Mouse (Mus musculus) C2C12 (cell line): ENCODE measurements around the gene Fbxo21. TPM values are rescaled to one million over a fixed set of nuclear protein-coding genes. Genes with fewer than 3 reads are reported as not detected.

Experiments used
- H3K27me3 ChIP-seq: one replicate; pipeline ENCODE4 v1.6.1; 2011; ENCODE audit not compliant: control insufficient read depth, insufficient read depth, insufficient read length
- H3K36me3 ChIP-seq: one replicate; pipeline ENCODE4 v1.6.1; 2011; ENCODE audit not compliant: control insufficient read depth, insufficient read depth
- H3K4me3 ChIP-seq: one replicate; pipeline ENCODE4 v1.5.1; 2011; ENCODE audit warnings: mild to moderate bottlenecking, control low read depth; ENCODE audit not compliant: poor library complexity, insufficient read depth, severe bottlenecking
- H3K79me2 ChIP-seq: one replicate; pipeline ENCODE4 v1.6.1; 2011; ENCODE audit not compliant: control insufficient read depth, insufficient read depth
- H3K79me3 ChIP-seq: one replicate; pipeline ENCODE4 v1.6.1; 2011; ENCODE audit warnings: low read depth, control low read depth
- H3ac ChIP-seq: one replicate; pipeline ENCODE3; 2011; ENCODE audit warnings: low read depth; ENCODE audit not compliant: control insufficient read depth, insufficient read length
- CEBPB ChIP-seq: IDR thresholded peaks from one replicate; pipeline ENCODE4 v1.6.1; 2011; ENCODE audit warnings: low read depth, mild to moderate bottlenecking, control low read depth, moderate library complexity
- CTCF ChIP-seq: IDR thresholded peaks from one replicate; pipeline ENCODE4 v1.5.1; 2011; ENCODE audit not compliant: control insufficient read depth, insufficient read depth, insufficient read length
- FOSL1 ChIP-seq: IDR thresholded peaks from one replicate; pipeline ENCODE4 v1.8.0; 2011; ENCODE audit warnings: mild to moderate bottlenecking, low read length; ENCODE audit not compliant: poor library complexity, insufficient read depth, severe bottlenecking
- MAX ChIP-seq: IDR thresholded peaks from one replicate; pipeline ENCODE4 v1.6.1; 2011; ENCODE audit warnings: mild to moderate bottlenecking, control low read depth
- MYOD1 ChIP-seq: IDR thresholded peaks from one replicate; pipeline ENCODE4 v1.6.1; 2011; ENCODE audit warnings: low read depth; ENCODE audit not compliant: control insufficient read depth, insufficient read length
- MYOG ChIP-seq: IDR thresholded peaks from one replicate; pipeline ENCODE4 v1.6.1; 2011; ENCODE audit not compliant: control insufficient read depth, insufficient read length; ENCODE audit errors: extremely low read depth
- USF1 ChIP-seq: IDR thresholded peaks from one replicate; pipeline ENCODE4 v1.6.1; 2011; ENCODE audit warnings: low read depth, mild to moderate bottlenecking, control low read depth, moderate library complexity
- polyA plus RNA-seq: library from polyadenylated mRNA; unstranded; fragments of >200 nt; fragmentation: generic; extraction: Trizol; gene quantifications from one replicate; pipeline ENCODE4 v1.2.1, GENCODE M21; 2012; ENCODE audit warnings: missing spikeins

Fbxo21 gene
- polyA plus RNA-seq, 1 experiment = 16.0 TPM

- no peak overlapping the region for H3K4me3 ChIP-seq
- H3K79me2 ChIP-seq = no peaks in the 10 kb centered on the region
- TF ChIP-seq CEBPB (no peak), MYOD1 (no peak), MAX (no peak), MYOG (no peak)
- no peaks in the 10 kb centered on the region for H3K36me3 ChIP-seq
- H3K27me3 ChIP-seq = peaks cover 44% of the 10 kb centered on the region
- H3K79me3 ChIP-seq = no peaks in the 10 kb centered on the region
- H3ac ChIP-seq = no peak overlapping the region
Measured at GRCm38 (mm10) chr5:118025880-118026279, 49.4 kb downstream of the Fbxo21 start.

- no peak overlapping the region for H3ac ChIP-seq
- H3K79me2 ChIP-seq = no peaks in the 10 kb centered on the region
- H3K79me3 ChIP-seq = no peaks in the 10 kb centered on the region
- no peaks in the 10 kb centered on the region for H3K36me3 ChIP-seq
- peaks cover 44% of the 10 kb centered on the region for H3K27me3 ChIP-seq
- TF ChIP-seq CTCF = no peak
- TF ChIP-seq MYOG = no peak
- no peak for TF ChIP-seq MYOD1
- TF ChIP-seq MAX = no peak
- TF ChIP-seq USF1 = no peak
- no peak for TF ChIP-seq CEBPB
- TF ChIP-seq FOSL1 = no peak
- H3K4me3 ChIP-seq = no peak overlapping the region
Measured at GRCm38 (mm10) chr5:118026343-118026742, 49.8 kb downstream of the Fbxo21 start.

- Histone ChIP-seq H3K4me3 (no peak overlapping the region), H3K27me3 (peaks cover 44% of the 10 kb centered on the region), H3K36me3 (no peaks in the 10 kb centered on the region), H3K79me2 (no peaks in the 10 kb centered on the region), H3K79me3 (no peaks in the 10 kb centered on the region), H3ac (no peak overlapping the region)
- no peak for TF ChIP-seq MAX
- TF ChIP-seq USF1 = no peak
- no peak for TF ChIP-seq CTCF
- TF ChIP-seq MYOD1 = no peak
- TF ChIP-seq FOSL1 = no peak
- no peak for TF ChIP-seq MYOG
Measured at GRCm38 (mm10) chr5:118027101-118027697, 50.7 kb downstream of the Fbxo21 start.

GRCm38 (mm10) chr5:118027698-118028190, 51.2 kb downstream of the Fbxo21 start, which contains the start of gene Tesc:
TSS of gene Tesc (plus strand) at chr5:118027743.
- Histone ChIP-seq H3K27me3 (peaks cover 42% of the 10 kb centered on the region), H3K79me3 (no peaks in the 10 kb centered on the region), H3K4me3 (no peak within 1 kb of the TSS), H3K79me2 (no peaks in the 10 kb centered on the region), H3ac (no peak within 1 kb of the TSS), H3K36me3 (no peaks in the 10 kb centered on the region)
- no peak for TF ChIP-seq CEBPB
- TF ChIP-seq USF1 = no peak
- TF ChIP-seq MYOG = no peak
- TF ChIP-seq CTCF = no peak
- no peak for TF ChIP-seq FOSL1
- no peak for TF ChIP-seq MAX
- no peak for TF ChIP-seq MYOD1

GRCm38 (mm10) chr5:118028191-118029034, 51.9 kb downstream of the Fbxo21 start:
- no peak for TF ChIP-seq MAX
- no peak for TF ChIP-seq CEBPB
- no peak for TF ChIP-seq MYOD1
- TF ChIP-seq USF1 = no peak
- no peak for TF ChIP-seq FOSL1
- no peak for TF ChIP-seq MYOG
- no peak for TF ChIP-seq CTCF
- no peaks in the 10 kb centered on the region for H3K79me2 ChIP-seq
- H3K4me3 ChIP-seq = no peak overlapping the region
- H3ac ChIP-seq = no peak overlapping the region
- no peaks in the 10 kb centered on the region for H3K36me3 ChIP-seq
- no peaks in the 10 kb centered on the region for H3K79me3 ChIP-seq
- peaks cover 40% of the 10 kb centered on the region for H3K27me3 ChIP-seq

- H3K79me2 ChIP-seq = no peaks in the 10 kb centered on the region
- H3K79me3 ChIP-seq = no peaks in the 10 kb centered on the region
- no peaks in the 10 kb centered on the region for H3K36me3 ChIP-seq
- no peak overlapping the region for H3ac ChIP-seq
- peaks cover 40% of the 10 kb centered on the region for H3K27me3 ChIP-seq
- TF ChIP-seq CEBPB (no peak), MAX (no peak), MYOD1 (no peak), MYOG (no peak), FOSL1 (no peak), CTCF (no peak), USF1 (no peak)
- no peak overlapping the region for H3K4me3 ChIP-seq
Measured at GRCm38 (mm10) chr5:118029035-118029408, 52.5 kb downstream of the Fbxo21 start.
